Mouse (Mus musculus) bone marrow, adult 2 months (tissue): ENCODE measurements around the gene Med13. TPM values are rescaled to one million over a fixed set of nuclear protein-coding genes. Genes with fewer than 3 reads are reported as not detected.
"Not testable (repeated sequence)": the region's sequence is repeated elsewhere in the genome, so short reads cannot be mapped to it uniquely, and the experiment has no call there.

Source experiments
- H3K27ac ChIP-seq: fragments of 200-500 bp; 2 replicates; pipeline ENCODE4 v1.5.1; 2012; ENCODE audit warnings: low read depth, mild to moderate bottlenecking, control low read depth, inconsistent platforms, low read length; ENCODE audit not compliant: control insufficient read depth, poor library complexity, insufficient read depth
- H3K4me1 ChIP-seq: fragments of 200-500 bp; 2 replicates; pipeline ENCODE4 v1.6.1; 2011; ENCODE audit warnings: low read length; ENCODE audit not compliant: control insufficient read depth, insufficient read depth
- H3K4me3 ChIP-seq: fragments of 200-500 bp; replicated peaks from 2 replicates; pipeline ENCODE3; 2011; ENCODE audit warnings: mild to moderate bottlenecking, low read depth, low read length, control low read depth; ENCODE audit not compliant: control insufficient read depth
- CTCF ChIP-seq: fragments of 200-500 bp; IDR thresholded peaks from 2 replicates; pipeline ENCODE4 v1.5.1; 2011; ENCODE audit warnings: low read length, control low read depth; ENCODE audit not compliant: control insufficient read depth, insufficient read depth
- POLR2A ChIP-seq: fragments of 200-500 bp; IDR thresholded peaks from 2 replicates; pipeline ENCODE4 v1.6.1; 2011; ENCODE audit warnings: low read depth, mild to moderate bottlenecking, control low read depth, low read length, borderline replicate concordance; ENCODE audit not compliant: control insufficient read depth
- WGBS: fragments of 180-500 bp; shearing (Covaris S2); methylation state at CpG from one replicate; pipeline ENCODE4 v1.1.7; 2018; 5-methylcytosine and 5-hydroxymethylcytosine counted together
- polyA plus RNA-seq: library from polyadenylated mRNA; stranded (reverse); fragments of >200 nt; gene quantifications from 2 replicates; pipeline ENCODE4 v1.2.4, GENCODE M21; 2011; ENCODE audit warnings: low replicate concordance; ENCODE audit not compliant: missing spikeins, insufficient read depth, insufficient read length

The Med13 gene
- polyA plus RNA-seq, 1 experiment, result 35.6 TPM

DNA sequence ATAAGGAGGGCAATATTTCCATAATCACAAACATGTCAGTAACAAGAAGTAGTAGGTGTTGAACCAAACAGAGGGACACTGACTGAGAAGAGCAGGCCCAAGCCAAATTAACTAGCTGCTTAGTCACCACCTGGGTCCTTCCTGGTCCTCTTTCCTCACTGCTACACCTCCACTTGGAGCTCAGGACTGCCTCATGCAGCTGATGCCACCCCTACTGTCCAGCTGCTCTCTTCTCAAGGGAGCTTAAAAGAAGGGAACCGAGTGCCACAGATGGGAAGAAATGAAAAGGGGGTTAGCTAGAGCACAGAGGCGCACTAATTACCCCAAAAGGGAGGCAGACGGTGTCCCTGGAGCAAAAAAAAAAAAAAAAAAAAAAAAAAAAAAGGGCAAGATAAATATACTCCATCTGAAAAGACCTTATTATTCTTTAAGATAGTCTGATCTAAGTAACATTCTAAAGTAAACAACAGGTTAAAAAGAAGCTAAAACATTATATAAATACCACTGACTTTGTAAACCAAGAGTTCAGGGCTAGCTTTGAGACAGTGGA is 5.6 kb downstream of the Med13 start:
- Histone ChIP-seq H3K4me1 (peaks cover 1% of the 10 kb centered on the region; the same call in 1 of the 2 replicates), H3K4me3 (no peak overlapping the region), H3K27ac (no peak overlapping the region)
- TF ChIP-seq POLR2A (no peak), CTCF (no peak)
- WGBS, result 70% methylated on average over 3 of the region's 3 CpGs

DNA sequence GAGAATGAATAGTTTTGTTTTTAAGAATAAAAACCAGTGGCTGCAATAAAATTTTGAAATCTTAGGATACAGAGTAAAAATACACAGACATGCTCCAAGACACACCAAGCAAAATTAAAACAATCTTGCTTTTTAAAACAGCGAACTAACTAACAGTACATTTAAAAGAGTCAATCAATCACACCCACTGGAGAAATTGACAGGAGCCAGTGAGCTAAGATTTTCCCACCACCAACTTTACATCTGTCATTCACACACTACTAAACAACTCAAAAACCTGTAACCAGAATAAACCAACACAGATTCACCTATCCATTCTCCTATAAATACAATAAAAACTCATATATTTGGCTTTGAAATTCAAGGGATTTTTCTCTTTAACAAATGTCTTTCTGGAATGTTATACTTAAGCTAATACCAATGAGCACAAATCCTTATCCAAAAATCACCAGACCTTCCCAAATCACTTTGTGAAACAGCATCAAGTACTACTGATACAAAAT is 6.7 kb downstream of the Med13 start:
- Histone ChIP-seq H3K4me3 (no peak overlapping the region), H3K27ac (no peak overlapping the region), H3K4me1 (peaks cover 1% of the 10 kb centered on the region; the same call in 1 of the 2 replicates)
- 90% methylated on average over 1 of the region's 1 CpGs for WGBS
- no peak for TF ChIP-seq POLR2A
- no peak for TF ChIP-seq CTCF

DNA sequence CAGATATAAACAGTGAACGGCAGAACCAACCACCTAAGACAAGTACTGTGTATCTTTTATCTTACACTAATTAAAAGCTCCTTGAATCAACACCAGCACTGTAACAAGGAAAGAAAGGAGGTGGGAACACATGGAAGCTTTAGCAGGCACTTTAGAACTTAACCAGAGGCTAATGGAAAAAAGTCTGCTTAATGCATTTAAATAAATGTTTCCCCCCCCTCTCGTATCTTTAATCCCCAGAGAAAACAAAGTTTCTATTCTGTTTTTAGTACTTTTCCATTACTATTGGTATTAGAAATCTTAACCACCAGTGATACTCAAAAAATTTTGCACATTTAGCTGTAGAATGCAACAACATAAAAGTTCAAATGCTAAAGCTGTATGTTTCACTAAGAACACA is 8.1 kb downstream of the Med13 start:
- WGBS, result 65% methylated on average over 2 of the region's 2 CpGs
- TF ChIP-seq POLR2A (no peak), CTCF (no peak)
- no peak overlapping the region for H3K27ac ChIP-seq
- no peaks in the 10 kb centered on the region for H3K4me1 ChIP-seq
- no peak overlapping the region for H3K4me3 ChIP-seq

- H3K27ac ChIP-seq, result no peak overlapping the region
- no peaks in the 10 kb centered on the region for H3K4me1 ChIP-seq
- H3K4me3 ChIP-seq, result no peak overlapping the region
- TF ChIP-seq CTCF, result no peak
- no peak for TF ChIP-seq POLR2A
These were observed 8.5 kb downstream of the Med13 start for GRCm38 (mm10) chr11:86348872-86349271.

DNA sequence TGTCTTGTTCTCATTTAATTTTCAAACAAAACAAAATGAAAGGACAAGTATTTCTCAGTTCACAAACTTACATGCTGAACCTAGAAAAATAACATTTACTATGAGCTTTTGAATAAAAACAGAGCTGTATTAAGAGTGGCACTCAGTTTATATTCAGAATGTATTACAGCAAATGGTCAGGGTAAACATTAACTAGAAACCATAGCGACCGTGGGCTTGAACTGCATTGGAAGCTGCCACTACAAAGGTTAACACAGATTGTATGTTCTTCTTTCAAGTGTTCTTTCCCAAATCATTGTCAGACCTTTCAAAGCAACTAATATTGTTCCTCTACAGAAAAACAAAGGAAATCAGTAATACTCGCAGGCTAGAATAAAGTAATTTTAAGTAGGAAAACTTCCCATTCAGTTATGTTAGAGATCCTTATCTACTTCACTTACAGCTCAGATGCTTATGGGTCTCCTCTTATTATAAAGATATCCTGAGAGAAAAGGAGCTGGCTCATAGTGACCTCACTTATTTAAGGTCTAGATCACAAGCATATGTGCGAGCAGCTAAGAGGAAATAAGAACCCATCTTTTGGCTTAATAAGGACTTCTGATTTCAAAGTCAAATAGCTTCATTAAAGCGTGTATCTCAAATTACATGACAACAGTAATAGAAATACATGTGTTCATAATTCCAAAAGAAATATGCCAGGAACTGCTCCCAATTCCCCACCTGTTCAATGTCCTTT is 9.8 kb downstream of the Med13 start:
- Histone ChIP-seq H3K4me3 (no peak overlapping the region), H3K27ac (no peak overlapping the region), H3K4me1 (no peaks in the 10 kb centered on the region)
- 87% methylated on average over 5 of the region's 5 CpGs for WGBS
- TF ChIP-seq CTCF, result no peak
- TF ChIP-seq POLR2A, result no peak

GRCm38 (mm10) chr11:86346525-86346924 is 10.9 kb downstream of the Med13 start:
- no peak overlapping the region for H3K27ac ChIP-seq
- no peaks in the 10 kb centered on the region for H3K4me1 ChIP-seq
- no peak overlapping the region for H3K4me3 ChIP-seq
- TF ChIP-seq CTCF, result no peak
- WGBS, result 73% methylated on average over 3 of the region's 3 CpGs

GRCm38 (mm10) chr11:86344940-86345339 is 12.5 kb downstream of the Med13 start:
- not testable (repeated sequence) for H3K4me1 ChIP-seq, H3K27ac ChIP-seq, H3K4me3 ChIP-seq
- 78% methylated on average over 1 of the region's 1 CpGs for WGBS

- WGBS, result 86% methylated on average over 5 of the region's 5 CpGs
- no peak for TF ChIP-seq POLR2A
- Histone ChIP-seq H3K4me3 (no peak overlapping the region), H3K27ac (no peak overlapping the region), H3K4me1 (no peaks in the 10 kb centered on the region)
These were observed 33.2 kb downstream of the Med13 start for GRCm38 (mm10) chr11:86324251-86324650.

- H3K4me3 ChIP-seq, H3K4me1 ChIP-seq, H3K27ac ChIP-seq: not testable (repeated sequence)
- 77% methylated on average over 3 of the region's 3 CpGs for WGBS
These were observed 42.4 kb downstream of the Med13 start for GRCm38 (mm10) chr11:86314992-86315391.
